Comparison of ENCODE assay signal across 25 mouse cellular contexts in genomic region chr3:126284294-126285090, GRCm38 (mm10).
DNase-seq lines count a peak whose midpoint lies in the region; ATAC-seq and TF ChIP-seq lines count a peak whose summit lies in the region.
"Had no signal": no experiment of that assay in that cellular context is flagged by ENCODE, and none has a peak within 500 bp of the region (broad histone marks: within the 10 kb centered on the region; RNA-seq: fewer than 3 reads in every experiment).

No protein-coding gene starts in this region.

- WGBS in hindbrain, embryonic 16.5 days: 63% methylated on average over 7 of the region's 7 CpGs
- 76% methylated on average over 7 of the region's 7 CpGs for WGBS in hindbrain, embryonic 11.5 days
- 69% methylated on average over 7 of the region's 7 CpGs for WGBS in neural tube, embryonic 13.5 days

- ATAC-seq in hindbrain, embryonic 16.5 days: peak; percentile 70
- ATAC-seq in hindbrain, embryonic 11.5 days (ENCODE audit: low FRiP score): no peak
- ATAC-seq in neural tube, embryonic 13.5 days (ENCODE audit: low read depth): peak; percentile 61; the same call in 1 of the 2 replicates
- ATAC-seq: activated CD4-positive, CD25-positive, alpha-beta regulatory T cell, adult 4 months; forebrain, embryonic 14.5 days; inflammation-experienced regulatory T-cells, adult 6 months; liver, embryonic 12.5 days; liver, postnatal 0 days had no signal

- no peak for TF ChIP-seq POLR2A in brain, embryonic 14.5 days (IDR thresholded peaks at IDR 0.05; ENCODE audit: borderline replicate concordance, extremely low read depth, insufficient read depth, insufficient read length, poor library complexity, severe bottlenecking)

- no peaks in the 10 kb centered on the region for H3K4me1 ChIP-seq in hindbrain, embryonic 16.5 days (ENCODE audit: control insufficient read depth, insufficient read depth, low read depth, low read length)
- no peaks in the 10 kb centered on the region for H3K4me1 ChIP-seq in hindbrain, embryonic 11.5 days (replicated peaks; ENCODE audit: control insufficient read depth, insufficient read depth, low read length)
- H3K4me1 ChIP-seq in neural tube, embryonic 13.5 days (replicated peaks): no peaks in the 10 kb centered on the region
- H3K4me1 ChIP-seq: heart, embryonic 10.5 days; heart, embryonic 15.5 days; liver, embryonic 12.5 days had no signal

- H3K4me3 ChIP-seq in hindbrain, embryonic 16.5 days (ENCODE audit: low read length): no peak overlapping the region
- no peak overlapping the region for H3K4me3 ChIP-seq in hindbrain, embryonic 11.5 days (ENCODE audit: low read depth, low read length)
- H3K4me3 ChIP-seq in neural tube, embryonic 13.5 days: no peak overlapping the region
- no peak overlapping the region for H3K4me3 ChIP-seq in layer of hippocampus, adult 2 months
- H3K4me3 ChIP-seq: heart, embryonic 10.5 days; heart, embryonic 15.5 days; liver, embryonic 12.5 days had no signal

- no peak overlapping the region for H3K4me2 ChIP-seq in hindbrain, embryonic 16.5 days (ENCODE audit: low read length)
- no peak overlapping the region for H3K4me2 ChIP-seq in hindbrain, embryonic 11.5 days (replicated peaks; ENCODE audit: low read depth, low read length)
- H3K4me2 ChIP-seq in neural tube, embryonic 13.5 days: no peak overlapping the region
- H3K4me2 ChIP-seq: heart, embryonic 15.5 days; liver, embryonic 12.5 days had no signal

- no peaks in the 10 kb centered on the region for H3K36me3 ChIP-seq in hindbrain, embryonic 16.5 days (ENCODE audit: control insufficient read depth, insufficient read depth, low read length)
- no peaks in the 10 kb centered on the region for H3K36me3 ChIP-seq in hindbrain, embryonic 11.5 days (ENCODE audit: control insufficient read depth, insufficient read depth, low read length)
- H3K36me3 ChIP-seq in neural tube, embryonic 13.5 days: no peaks in the 10 kb centered on the region
- H3K36me3 ChIP-seq: heart, embryonic 10.5 days; heart, embryonic 15.5 days; liver, embryonic 12.5 days had no signal

- no peak overlapping the region for H3K9ac ChIP-seq in hindbrain, embryonic 16.5 days (ENCODE audit: low read depth, low read length)
- no peak overlapping the region for H3K9ac ChIP-seq in hindbrain, embryonic 11.5 days (ENCODE audit: low read depth, low read length)
- H3K9ac ChIP-seq in neural tube, embryonic 13.5 days: no peak overlapping the region
- H3K9ac ChIP-seq: heart, embryonic 15.5 days; liver, embryonic 12.5 days; liver, postnatal 0 days had no signal

- H3K27ac ChIP-seq in hindbrain, embryonic 16.5 days (ENCODE audit: low read depth, low read length): no peak overlapping the region
- H3K27ac ChIP-seq in hindbrain, embryonic 11.5 days (ENCODE audit: low read depth, low read length): no peak overlapping the region
- peak overlapping the region; percentile 46; the same call in 1 of the 2 replicates for H3K27ac ChIP-seq in neural tube, embryonic 13.5 days (replicated peaks)
- no peak overlapping the region for H3K27ac ChIP-seq in layer of hippocampus, adult 2 months
- H3K27ac ChIP-seq: heart, embryonic 10.5 days; heart, embryonic 15.5 days; liver, embryonic 12.5 days had no signal

- no peak for TF ChIP-seq CTCF in brain, embryonic 14.5 days (IDR thresholded peaks at IDR 0.05; ENCODE audit: borderline replicate concordance, extremely low read depth, insufficient read depth, insufficient read length)
- TF ChIP-seq CTCF in layer of hippocampus, adult 2 months (conservative IDR thresholded peaks at IDR 0.05): no peak

- no peaks in the 10 kb centered on the region for H3K9me3 ChIP-seq in hindbrain, embryonic 16.5 days (ENCODE audit: control insufficient read depth, low read length)
- no peaks in the 10 kb centered on the region for H3K9me3 ChIP-seq in hindbrain, embryonic 11.5 days (ENCODE audit: control insufficient read depth, low read length)
- no peaks in the 10 kb centered on the region for H3K9me3 ChIP-seq in neural tube, embryonic 13.5 days
- H3K9me3 ChIP-seq: heart, embryonic 10.5 days; heart, embryonic 15.5 days; liver, embryonic 12.5 days had no signal

- no peaks in the 10 kb centered on the region for H3K27me3 ChIP-seq in hindbrain, embryonic 16.5 days (replicated peaks; ENCODE audit: control insufficient read depth, insufficient read depth, low read length)
- H3K27me3 ChIP-seq in hindbrain, embryonic 11.5 days (ENCODE audit: control insufficient read depth, insufficient read depth, low read length): no peaks in the 10 kb centered on the region
- no peaks in the 10 kb centered on the region for H3K27me3 ChIP-seq in neural tube, embryonic 13.5 days
- H3K27me3 ChIP-seq: heart, embryonic 15.5 days; liver, embryonic 12.5 days had no signal

- no peak for DNase-seq in hindbrain, embryonic 11.5 days (ENCODE audit: low spot score)
- DNase-seq in neural tube, embryonic 10.5 days (ENCODE audit: extremely low spot score, low spot score): no peak
- peak; percentile 47 for DNase-seq in brain, embryonic 14.5 days (ENCODE audit: low read depth)
- no peak for DNase-seq in heart, postnatal 36 days
- no peak for DNase-seq in layer of hippocampus, adult 2 months (ENCODE audit: low spot score in 2 of 2)
- DNase-seq: adrenal gland, adult 2 months; adrenal gland, postnatal 36 days; B cell, adult 2 months; cerebellum, adult 8-10 months; cerebellum, postnatal 25 days; gastrocnemius, postnatal 14 days; kidney, adult 11 months; kidney, postnatal 14 days; left cerebral cortex, postnatal 4 days; liver, postnatal 0 days; lung, postnatal 36 days; thymus, postnatal 4 days had no signal

- intact Hi-C loops in heart, postnatal 36 days (cut with DNase I): no loop called here
